Mouse (Mus musculus): Measurements from ENCODE around the gene Lbh.

Gene Lbh

GRCm38 (mm10) chr17:72911283-72911682, 6.8 kb upstream of the Lbh start:
- no peak for DNase-seq (ENCODE audit: low spot score in 2 of 2)

- no peak for DNase-seq (ENCODE audit: low spot score in 2 of 2)
These were observed 6.4 kb upstream of the Lbh start for GRCm38 (mm10) chr17:72911751-72912150.

- DNase-seq (ENCODE audit: low spot score in 2 of 2), result no peak
These were observed 4.0 kb upstream of the Lbh start for GRCm38 (mm10) chr17:72914082-72914481.

- DNase-seq (ENCODE audit: low spot score in 2 of 2), result peak; percentile 75 to 79
These were observed 669 bp upstream of the Lbh start for GRCm38 (mm10) chr17:72917241-72918030.

- DNase-seq (ENCODE audit: low spot score in 2 of 2), result peak; percentile 65 to 66
These were observed 751 bp downstream of the Lbh start for GRCm38 (mm10) chr17:72918571-72919541.

- DNase-seq (ENCODE audit: low spot score in 2 of 2), result no peak
These were observed 1.5 kb downstream of the Lbh start for GRCm38 (mm10) chr17:72919641-72920040.

GRCm38 (mm10) chr17:72920430-72920829, 2.3 kb downstream of the Lbh start:
- DNase-seq (ENCODE audit: low spot score in 2 of 2), result no peak

- DNase-seq (ENCODE audit: low spot score in 2 of 2), result no peak
These were observed 2.9 kb downstream of the Lbh start for GRCm38 (mm10) chr17:72920971-72921370.

- no peak for DNase-seq (ENCODE audit: low spot score in 2 of 2)
These were observed 4.1 kb downstream of the Lbh start for GRCm38 (mm10) chr17:72922206-72922605.

GRCm38 (mm10) chr17:72923283-72923682, 5.2 kb downstream of the Lbh start:
- DNase-seq (ENCODE audit: low spot score in 2 of 2), result no peak

GRCm38 (mm10) chr17:72924295-72924694, 6.2 kb downstream of the Lbh start:
- no peak for DNase-seq (ENCODE audit: low spot score in 2 of 2)

- peak in 1 of 2 experiments; percentile 74 for DNase-seq (ENCODE audit: low spot score in 2 of 2)
These were observed 7.0 kb downstream of the Lbh start for GRCm38 (mm10) chr17:72925111-72925510.

GRCm38 (mm10) chr17:72925804-72926617, 7.9 kb downstream of the Lbh start:
- DNase-seq (ENCODE audit: low spot score in 2 of 2), result no peak

- DNase-seq (ENCODE audit: low spot score in 2 of 2), result no peak
These were observed 8.9 kb downstream of the Lbh start for GRCm38 (mm10) chr17:72926994-72927393.

GRCm38 (mm10) chr17:72933116-72933515, 15.0 kb downstream of the Lbh start:
- DNase-seq (ENCODE audit: low spot score in 2 of 2), result no peak

GRCm38 (mm10) chr17:72934146-72934545, 16.0 kb downstream of the Lbh start:
- peak; percentile 47 to 66 for DNase-seq (ENCODE audit: low spot score in 2 of 2)

GRCm38 (mm10) chr17:72934653-72935052, 16.5 kb downstream of the Lbh start:
- no peak for DNase-seq (ENCODE audit: low spot score in 2 of 2)

- no peak for DNase-seq (ENCODE audit: low spot score in 2 of 2)
These were observed 17.8 kb downstream of the Lbh start for GRCm38 (mm10) chr17:72935921-72936320.

GRCm38 (mm10) chr17:72936336-72936735, 18.2 kb downstream of the Lbh start:
- DNase-seq (ENCODE audit: low spot score in 2 of 2), result no peak

GRCm38 (mm10) chr17:72937204-72937603, 19.1 kb downstream of the Lbh start:
- DNase-seq (ENCODE audit: low spot score in 2 of 2), result no peak

- DNase-seq (ENCODE audit: low spot score in 2 of 2), result no peak
These were observed 20.1 kb downstream of the Lbh start for GRCm38 (mm10) chr17:72938026-72938795.

Data from natural killer cell, adult 2 months (primary cell).